Mouse (Mus musculus) hindbrain, postnatal 0 days (tissue): ENCODE measurements around the gene Olfm1. TPM values are rescaled to one million over a fixed set of nuclear protein-coding genes. Genes with fewer than 3 reads are reported as not detected.

Experiments used
- ATAC-seq: fragments of 200-750 bp; cut with Nextera tagmentation; 2 replicates; pipeline ENCODE4 v1.8.0; 2017; ENCODE audit warnings: mild to moderate bottlenecking, moderate TSS enrichment, moderate library complexity
- DNase-seq: peaks from one replicate; pipeline ENCODE4 v3.0.0-alpha.2; 2015; ENCODE audit warnings: low spot score
- H3K27ac ChIP-seq: fragments of 300-500 bp; sonication (generic); 2 replicates; pipeline ENCODE4 v1.5.1; 2014; ENCODE audit warnings: mild to moderate bottlenecking
- H3K27me3 ChIP-seq: fragments of 300-500 bp; sonication (generic); 2 replicates; pipeline ENCODE4 v1.6.1; 2014; ENCODE audit warnings: low read length, mixed read lengths; ENCODE audit not compliant: insufficient read depth
- H3K36me3 ChIP-seq: fragments of 300-500 bp; sonication (generic); 2 replicates; pipeline ENCODE4 v1.6.1; 2014; ENCODE audit warnings: low read length, mixed read lengths; ENCODE audit not compliant: insufficient read depth
- H3K4me1 ChIP-seq: fragments of 300-500 bp; sonication (generic); 2 replicates; pipeline ENCODE4 v1.6.1; 2014; ENCODE audit warnings: antibody characterized with exemption, low read length, mixed read lengths; ENCODE audit not compliant: insufficient read depth
- H3K4me2 ChIP-seq: fragments of 300-500 bp; sonication (generic); 2 replicates; pipeline ENCODE4 v1.6.1; 2014; ENCODE audit warnings: low read depth, mild to moderate bottlenecking, low read length, moderate library complexity, mixed read lengths
- H3K4me3 ChIP-seq: fragments of 300-500 bp; sonication (generic); 2 replicates; pipeline ENCODE4 v1.5.1; 2014; ENCODE audit warnings: low read length
- H3K9ac ChIP-seq: fragments of 300-500 bp; sonication (generic); replicated peaks from 2 replicates; pipeline ENCODE4 v1.6.1; 2014; ENCODE audit warnings: mild to moderate bottlenecking, low read length, moderate library complexity, mixed read lengths
- H3K9me3 ChIP-seq: fragments of 300-500 bp; sonication (generic); 2 replicates; pipeline ENCODE4 v1.6.1; 2016; ENCODE audit warnings: low read length, mixed read lengths
- CTCF ChIP-seq: IDR thresholded peaks from 2 replicates; pipeline ENCODE4 v1.5.1; 2016; ENCODE audit warnings: antibody characterized with exemption, control low read depth, low read depth
- WGBS: fragments of 180-500 bp; shearing (Covaris S2); extraction: QIAGEN DNeasy Blood & Tissue Kit; methylation state at CpG from one replicate; pipeline ENCODE4 v1.1.7; 2014; 5-methylcytosine and 5-hydroxymethylcytosine counted together
- polyA plus RNA-seq: library from polyadenylated mRNA; unstranded; fragments of >200 nt; fragmentation: Nextera tagmentation; extraction: Ambion mirVana; gene quantifications from 2 replicates; pipeline ENCODE4 v1.2.1, GENCODE M21; 2015
- total RNA-seq: library from RNA; depleted of rRNA; stranded (reverse); fragments of >200 nt; gene quantifications from 2 replicates; pipeline ENCODE4 v1.2.3, GENCODE M21; 2014; rRNA removed

The Olfm1 gene
- total RNA-seq (460 and 484 TPM in 2 replicates), polyA plus RNA-seq (346 and 367 TPM in 2 replicates)

DNA sequence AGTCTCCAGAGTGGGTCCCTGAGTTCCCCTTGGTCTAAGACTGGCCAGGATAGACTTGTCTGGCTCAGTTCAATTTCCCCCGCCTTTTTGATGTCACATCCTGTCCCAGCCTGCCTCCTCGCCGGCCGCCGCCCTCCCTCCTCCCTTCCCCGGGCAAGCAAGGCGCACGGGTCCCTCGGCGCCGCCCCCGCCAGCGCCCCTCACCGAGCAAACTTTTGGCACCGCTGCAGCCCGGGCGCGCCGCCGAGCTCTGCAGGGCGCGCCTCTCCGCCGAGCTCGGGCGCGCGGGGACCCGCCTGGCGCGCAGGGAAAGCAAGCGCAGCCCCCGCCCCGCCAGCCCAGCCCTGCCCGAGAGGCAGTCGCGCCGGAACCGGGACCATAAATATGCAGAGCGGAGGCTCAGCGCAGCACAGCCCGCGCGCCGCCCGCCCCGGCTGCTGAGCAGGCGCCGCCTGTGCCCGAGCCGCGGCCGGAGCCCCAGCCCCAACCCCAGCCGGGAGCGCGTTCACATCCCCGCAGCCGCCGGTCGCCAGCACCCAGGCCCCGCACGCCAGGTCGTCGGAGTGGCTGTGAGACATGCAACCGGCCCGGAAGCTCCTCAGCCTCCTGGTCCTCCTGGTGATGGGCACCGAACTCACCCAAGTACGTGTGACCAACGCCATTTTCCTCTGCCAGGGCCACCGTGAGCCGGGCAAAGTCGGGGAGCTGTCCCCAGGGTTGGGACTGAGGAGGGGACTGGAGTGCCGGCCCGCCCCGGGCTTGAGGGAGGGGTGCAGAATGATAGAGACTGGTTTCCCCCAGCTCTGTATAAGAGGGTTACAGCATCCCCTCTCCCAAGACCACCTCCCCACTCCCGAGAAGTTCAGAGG, at the start of gene Olfm1:
Olfm1 (plus strand) TSS at position 172 of the 869 bp plus-strand sequence.
- DNase-seq: peak; percentile 81
- peak within 1 kb of the TSS; percentile 83 for H3K9ac ChIP-seq
- peak within 1 kb of the TSS; percentile 85 for H3K4me2 ChIP-seq
- no peaks in the 10 kb centered on the region for H3K9me3 ChIP-seq
- peak; percentile 81 for ATAC-seq
- H3K4me1 ChIP-seq: peaks cover 41% of the 10 kb centered on the region
- no peaks in the 10 kb centered on the region for H3K27me3 ChIP-seq
- peak within 1 kb of the TSS; percentile 72 for H3K4me3 ChIP-seq
- TF ChIP-seq CTCF: no peak
- H3K27ac ChIP-seq: peak within 1 kb of the TSS; percentile 89
- H3K36me3 ChIP-seq: no peaks in the 10 kb centered on the region
- under 1% methylated on average over 75 of the region's 76 CpGs for WGBS

GRCm38 (mm10) chr2:28143417-28144045, 49.3 kb upstream of the Olfm1 start:
- ATAC-seq: no peak
- Histone ChIP-seq H3K27ac (no peak overlapping the region), H3K4me2 (no peak overlapping the region), H3K36me3 (no peaks in the 10 kb centered on the region), H3K4me3 (no peak overlapping the region), H3K27me3 (no peaks in the 10 kb centered on the region), H3K4me1 (no peaks in the 10 kb centered on the region), H3K9me3 (no peaks in the 10 kb centered on the region), H3K9ac (no peak overlapping the region)
- no peak for TF ChIP-seq CTCF
- 65% methylated on average over 13 of the region's 13 CpGs for WGBS
- no peak for DNase-seq

DNA sequence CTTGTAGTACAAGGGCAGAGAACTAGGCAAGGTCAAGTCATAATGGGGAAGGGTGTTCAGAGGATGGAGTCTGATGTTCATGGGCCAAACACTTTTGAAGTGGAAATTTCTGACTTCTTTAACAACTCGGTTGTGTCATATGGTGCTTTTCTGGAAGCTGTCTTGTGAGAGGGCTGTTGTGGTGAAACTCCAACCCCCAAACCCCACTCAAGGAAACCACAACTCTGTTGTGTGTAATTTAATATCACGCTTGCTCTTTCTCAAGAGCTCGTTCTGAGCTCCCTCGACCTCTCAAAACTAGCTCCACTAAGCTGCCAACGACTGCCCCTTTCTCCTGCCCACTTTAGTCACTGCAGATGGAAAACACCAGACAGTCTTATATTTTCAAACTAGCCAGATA, 47.1 kb upstream of the Olfm1 start:
- no peak for ATAC-seq
- 84% methylated on average over 5 of the region's 5 CpGs for WGBS
- no peak overlapping the region for H3K27ac ChIP-seq

GRCm38 (mm10) chr2:28146152-28146551, 46.6 kb upstream of the Olfm1 start:
- H3K4me2 ChIP-seq: no peak overlapping the region
- 82% methylated on average over 4 of the region's 4 CpGs for WGBS

More for the DNA sequence above, 47.1 kb upstream of the Olfm1 start:
- TF ChIP-seq CTCF: no peak
- Histone ChIP-seq H3K9ac (no peak overlapping the region), H3K4me2 (no peak overlapping the region), H3K9me3 (no peaks in the 10 kb centered on the region), H3K27me3 (no peaks in the 10 kb centered on the region), H3K36me3 (no peaks in the 10 kb centered on the region), H3K4me1 (0 out of 2 replicates have a peak, but pooled peaks cover 4% of the 10 kb centered on the region), H3K4me3 (no peak overlapping the region)
- no peak for DNase-seq

DNA sequence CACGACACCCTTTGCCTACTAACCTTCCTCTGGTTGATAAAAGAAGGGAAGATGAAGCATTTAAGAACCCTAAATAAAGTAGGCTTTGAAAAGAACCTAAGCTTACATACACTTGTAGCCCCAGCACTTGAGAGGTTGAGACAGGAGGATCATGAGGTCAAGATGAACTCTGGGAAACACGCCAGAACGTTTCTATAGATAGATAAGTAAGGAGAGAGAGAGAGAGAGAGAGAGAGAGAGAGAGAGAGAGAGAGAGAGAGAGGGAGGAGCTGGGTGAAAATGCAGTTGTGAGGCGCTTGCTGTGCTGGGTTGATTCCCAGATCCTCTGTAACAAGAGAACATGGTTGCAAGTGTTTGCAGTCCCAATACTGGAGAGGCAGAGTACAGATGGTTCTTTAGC, 46.1 kb upstream of the Olfm1 start:
- WGBS: 77% methylated on average over 4 of the region's 4 CpGs
- Histone ChIP-seq H3K36me3 (no peaks in the 10 kb centered on the region), H3K27me3 (no peaks in the 10 kb centered on the region), H3K9me3 (no peaks in the 10 kb centered on the region), H3K27ac (no peak overlapping the region), H3K4me1 (0 out of 2 replicates have a peak, but pooled peaks cover 4% of the 10 kb centered on the region), H3K4me3 (no peak overlapping the region), H3K9ac (no peak overlapping the region), H3K4me2 (no peak overlapping the region)
- DNase-seq: no peak
- ATAC-seq: no peak
- TF ChIP-seq CTCF: no peak

More at GRCm38 (mm10) chr2:28146152-28146551, 46.6 kb upstream of the Olfm1 start:
- H3K36me3 ChIP-seq: no peaks in the 10 kb centered on the region
- no peak for ATAC-seq
- H3K27me3 ChIP-seq: no peaks in the 10 kb centered on the region
- H3K4me1 ChIP-seq: 0 out of 2 replicates have a peak, but pooled peaks cover 4% of the 10 kb centered on the region
- no peak for DNase-seq
- no peak overlapping the region for H3K27ac ChIP-seq
- no peaks in the 10 kb centered on the region for H3K9me3 ChIP-seq
- no peak overlapping the region for H3K4me3 ChIP-seq
- no peak overlapping the region for H3K9ac ChIP-seq
- no peak for TF ChIP-seq CTCF

DNA sequence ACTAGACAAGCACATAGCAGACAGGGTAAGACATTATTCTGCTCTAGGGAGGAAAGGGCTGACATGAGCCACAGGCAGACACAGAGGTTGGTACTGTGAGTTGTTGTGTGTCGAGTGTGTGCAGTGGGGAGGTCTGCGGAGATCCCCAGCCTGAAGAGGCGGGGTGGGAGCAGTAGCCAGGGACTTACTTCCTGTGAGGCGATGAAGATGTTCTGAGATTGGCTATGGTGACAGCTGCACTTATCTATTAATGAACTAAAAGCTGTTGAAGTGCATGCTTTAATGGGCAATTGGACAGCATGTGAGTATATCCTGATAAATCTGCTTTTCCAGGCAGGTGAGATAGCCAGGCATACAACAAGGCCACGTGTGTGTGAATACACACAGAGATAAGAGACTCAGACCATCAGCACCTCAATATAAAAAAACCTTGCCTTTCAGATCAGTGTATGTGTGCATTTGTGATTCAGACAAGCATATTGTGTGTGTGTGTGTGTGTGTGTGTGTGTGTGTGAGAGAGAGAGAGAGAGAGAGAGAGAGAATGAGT, 45.5 kb upstream of the Olfm1 start:
- 0 out of 2 replicates have a peak, but pooled peaks cover 4% of the 10 kb centered on the region for H3K4me1 ChIP-seq
- no peak for TF ChIP-seq CTCF
- no peaks in the 10 kb centered on the region for H3K9me3 ChIP-seq
- no peaks in the 10 kb centered on the region for H3K27me3 ChIP-seq
- H3K36me3 ChIP-seq: no peaks in the 10 kb centered on the region
- 79% methylated on average over 5 of the region's 5 CpGs for WGBS
- DNase-seq: no peak
- no peak overlapping the region for H3K9ac ChIP-seq
- no peak overlapping the region for H3K27ac ChIP-seq
- ATAC-seq: no peak
- no peak overlapping the region for H3K4me3 ChIP-seq
- no peak overlapping the region for H3K4me2 ChIP-seq
